Mouse (Mus musculus) C2C12 (cell line): Measurements from ENCODE around the gene Akap6.

Source experiments
- CEBPB ChIP-seq: IDR thresholded peaks from one replicate; pipeline ENCODE4 v1.6.1; 2011; ENCODE audit warnings: low read depth, mild to moderate bottlenecking, control low read depth, moderate library complexity
- CTCF ChIP-seq: IDR thresholded peaks from one replicate; pipeline ENCODE4 v1.5.1; 2011; ENCODE audit not compliant: control insufficient read depth, insufficient read depth, insufficient read length
- MAX ChIP-seq: IDR thresholded peaks from one replicate; pipeline ENCODE4 v1.6.1; 2011; ENCODE audit warnings: mild to moderate bottlenecking, control low read depth
- MYOD1 ChIP-seq: IDR thresholded peaks from one replicate; pipeline ENCODE4 v1.6.1; 2011; ENCODE audit warnings: low read depth; ENCODE audit not compliant: control insufficient read depth, insufficient read length
- MYOG ChIP-seq: IDR thresholded peaks from one replicate; pipeline ENCODE4 v1.6.1; 2011; ENCODE audit not compliant: control insufficient read depth, insufficient read length; ENCODE audit errors: extremely low read depth
- USF1 ChIP-seq: IDR thresholded peaks from one replicate; pipeline ENCODE4 v1.6.1; 2011; ENCODE audit warnings: low read depth, mild to moderate bottlenecking, control low read depth, moderate library complexity

DNA sequence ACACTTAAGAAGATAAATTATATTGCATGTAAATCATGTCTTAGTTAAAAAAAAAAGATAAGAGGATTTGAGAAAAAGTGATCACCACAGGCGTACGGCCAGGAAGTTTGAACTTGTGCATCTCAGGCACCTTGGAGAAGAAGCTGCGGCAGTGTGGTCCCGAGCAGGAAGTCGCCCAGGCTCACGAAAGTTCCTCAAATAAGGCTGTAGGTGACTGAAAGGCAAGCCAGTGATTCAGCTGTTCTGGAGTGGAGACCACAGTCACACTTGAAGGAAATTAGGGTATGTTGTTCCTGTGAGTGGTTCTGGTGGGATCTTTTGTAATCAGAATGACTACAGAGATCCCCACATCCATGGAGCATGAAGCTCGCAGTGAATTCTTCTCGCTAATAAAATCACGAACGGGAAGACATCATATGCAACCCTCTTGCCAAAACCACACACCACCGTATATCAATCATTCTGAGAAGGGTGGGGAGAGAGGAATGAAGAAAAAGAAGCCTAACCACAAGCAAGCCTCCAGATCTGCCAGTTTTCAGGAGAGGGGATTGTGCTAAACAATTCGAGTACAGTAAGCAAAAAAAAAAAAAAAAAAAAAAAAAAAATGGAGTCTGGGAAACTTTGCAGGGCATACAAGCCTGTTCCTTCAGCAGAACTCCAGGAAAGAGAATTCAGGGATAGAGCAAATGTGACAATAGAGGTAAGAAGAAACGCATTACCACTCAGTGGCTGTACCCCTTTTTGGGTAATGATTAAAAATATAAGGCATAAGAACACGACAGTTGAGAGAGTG lies 130.0 kb downstream of the Akap6 start:
- TF ChIP-seq CTCF (no peak), MYOD1 (peak; percentile 63), USF1 (no peak), MYOG (no peak), CEBPB (no peak), MAX (no peak)
